Mouse (Mus musculus) thymus, adult 2 months (tissue): ENCODE results near the gene Pot1b. TPM values are rescaled to one million over a fixed set of nuclear protein-coding genes. Genes with fewer than 3 reads are reported as not detected.

Experiments used
- DNase-seq: peaks from one replicate; pipeline ENCODE4 v3.0.0; 2021
- H3K27ac ChIP-seq: fragments of 200-500 bp; 2 replicates; pipeline ENCODE4 v1.5.1; 2012; ENCODE audit warnings: low read length, control low read depth; ENCODE audit not compliant: control insufficient read depth, insufficient read depth
- H3K27me3 ChIP-seq: fragments of 200-500 bp; 2 replicates; pipeline ENCODE4 v1.6.1; 2012; ENCODE audit warnings: mild to moderate bottlenecking, low read length, moderate library complexity, mixed read lengths; ENCODE audit not compliant: control insufficient read depth, insufficient read depth
- H3K36me3 ChIP-seq: fragments of 200-500 bp; 2 replicates; pipeline ENCODE4 v1.6.1; 2012; ENCODE audit warnings: mild to moderate bottlenecking, low read length, moderate library complexity; ENCODE audit not compliant: control insufficient read depth, insufficient read depth
- H3K4me1 ChIP-seq: fragments of 200-500 bp; replicated peaks from 2 replicates; pipeline ENCODE4 v1.6.1; 2012; ENCODE audit warnings: low read length; ENCODE audit not compliant: control insufficient read depth, insufficient read depth
- H3K4me3 ChIP-seq: fragments of 200-500 bp; 2 replicates; pipeline ENCODE4 v1.5.1; 2012; ENCODE audit warnings: mild to moderate bottlenecking, low read length, control low read depth, moderate library complexity; ENCODE audit not compliant: control insufficient read depth, insufficient read depth
- CTCF ChIP-seq: fragments of 200-500 bp; IDR thresholded peaks from 2 replicates; pipeline ENCODE4 v1.5.1; 2012; ENCODE audit warnings: mild to moderate bottlenecking, control low read depth, low read length, moderate library complexity, borderline replicate concordance; ENCODE audit not compliant: control insufficient read depth, poor library complexity, insufficient read depth; ENCODE audit errors: extremely low read depth
- POLR2A ChIP-seq: fragments of 200-500 bp; IDR thresholded peaks from 2 replicates; pipeline ENCODE4 v1.6.1; 2012; ENCODE audit warnings: mild to moderate bottlenecking, low read length, control low read depth, moderate library complexity; ENCODE audit not compliant: control insufficient read depth, poor library complexity, insufficient read depth; ENCODE audit errors: extremely low read depth
- WGBS: fragments of 180-500 bp; shearing (Covaris S2); methylation state at CpG from one replicate; pipeline ENCODE4 v1.1.7; 2018; 5-methylcytosine and 5-hydroxymethylcytosine counted together
- polyA plus RNA-seq: library from polyadenylated mRNA; depleted of rRNA; stranded (reverse); fragments of >200 nt; gene quantifications from 2 replicates; pipeline ENCODE4 v1.2.3, GENCODE M21; 2012; rRNA removed

Pot1b gene
- polyA plus RNA-seq, 1 experiment, result 8.9 TPM

- DNase-seq, result no peak
- no peak overlapping the region for H3K4me3 ChIP-seq
- TF ChIP-seq CTCF (no peak), POLR2A (no peak)
- no peak overlapping the region for H3K27ac ChIP-seq
- H3K36me3 ChIP-seq, result peaks cover 18% of the 10 kb centered on the region
- 95% methylated on average over 5 of the region's 5 CpGs for WGBS
- no peaks in the 10 kb centered on the region for H3K4me1 ChIP-seq
- H3K27me3 ChIP-seq, result no peaks in the 10 kb centered on the region
Observed at GRCm38 (mm10) chr17:55702865-55703264, 9.6 kb downstream of the Pot1b start.

DNA sequence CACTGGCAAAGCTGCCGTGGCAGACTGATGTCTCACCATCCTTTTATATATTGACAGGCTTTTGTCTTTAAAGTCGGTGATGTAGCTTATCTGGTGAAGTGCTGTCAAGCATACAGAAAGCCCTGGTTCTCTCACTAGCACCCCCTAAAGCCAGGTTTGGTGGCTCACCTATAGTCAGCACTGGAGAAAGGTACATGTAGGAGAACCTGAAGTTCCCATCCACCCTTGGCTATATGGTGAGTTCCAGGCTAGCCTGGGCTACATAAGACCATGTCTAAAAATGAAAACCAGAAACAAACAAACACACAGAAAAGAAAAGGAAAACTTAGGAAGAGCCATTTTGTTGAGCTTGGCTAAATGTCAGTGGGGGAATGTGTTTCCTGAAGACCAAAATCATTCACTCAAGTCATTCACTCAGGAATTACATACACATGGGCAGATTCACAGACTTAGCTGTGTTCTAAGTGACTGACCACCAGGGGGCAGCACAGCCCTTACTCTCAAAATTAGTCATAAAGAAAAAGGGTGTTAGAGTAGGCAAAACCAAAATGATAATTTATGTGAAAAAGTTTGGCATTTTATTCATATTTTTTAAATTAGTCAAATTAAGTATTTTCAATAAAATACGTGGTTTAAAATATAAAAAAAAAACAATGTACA lies 10.1 kb downstream of the Pot1b start:
- TF ChIP-seq POLR2A, result no peak
- no peak for TF ChIP-seq CTCF
- no peak overlapping the region for H3K4me3 ChIP-seq
- H3K27ac ChIP-seq, result no peak overlapping the region
- no peaks in the 10 kb centered on the region for H3K27me3 ChIP-seq
- peak; percentile 77 for DNase-seq
- WGBS, result 69% methylated on average over 3 of the region's 3 CpGs
- H3K36me3 ChIP-seq, result peaks cover 24% of the 10 kb centered on the region
- no peaks in the 10 kb centered on the region for H3K4me1 ChIP-seq

DNA sequence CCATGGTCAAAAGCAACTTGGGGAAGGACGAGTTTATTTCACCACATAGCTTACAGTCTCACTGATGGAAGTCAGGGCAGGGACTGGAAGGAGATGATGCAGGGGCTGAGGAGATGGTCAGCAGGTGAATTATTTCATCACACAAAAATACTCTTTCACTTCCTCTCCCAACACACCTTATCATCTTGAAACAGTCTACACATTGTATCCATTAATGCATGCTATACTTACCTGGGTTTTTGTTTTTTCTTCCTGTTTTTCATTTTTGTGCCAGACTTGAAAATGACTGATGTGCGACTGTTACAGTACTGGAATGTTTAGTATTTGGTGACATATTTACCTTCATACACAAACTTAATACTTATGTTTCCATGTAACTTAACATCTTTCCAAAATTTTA lies 13.0 kb downstream of the Pot1b start:
- H3K27me3 ChIP-seq, result no peaks in the 10 kb centered on the region
- no peak overlapping the region for H3K27ac ChIP-seq
- WGBS, result 91% methylated on average over 2 of the region's 2 CpGs
- no peak for DNase-seq
- H3K4me3 ChIP-seq, result no peak overlapping the region
- peaks cover 30% of the 10 kb centered on the region for H3K36me3 ChIP-seq
- H3K4me1 ChIP-seq, result no peaks in the 10 kb centered on the region
- TF ChIP-seq CTCF (no peak), POLR2A (no peak)

DNA sequence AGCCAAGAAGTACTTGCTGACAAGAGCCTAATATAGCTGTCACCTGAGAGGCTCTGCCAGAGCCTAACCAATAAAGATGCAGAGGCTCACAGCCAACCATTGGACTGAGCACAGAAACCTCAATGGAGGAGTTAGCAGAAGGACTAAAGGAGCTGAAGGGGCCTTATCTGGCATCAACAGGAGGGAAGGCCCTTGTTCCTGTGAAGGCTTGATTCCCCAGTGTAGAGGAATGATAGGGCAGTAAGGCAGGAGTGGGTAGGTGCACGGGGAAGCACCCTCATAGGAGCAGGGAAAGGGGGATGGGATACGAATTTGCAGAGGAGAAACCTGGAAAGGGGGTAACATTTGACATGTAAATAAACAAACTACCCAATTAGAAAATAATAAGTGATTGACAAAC lies 51.3 kb downstream of the Pot1b start:
- H3K27ac ChIP-seq, result no peak overlapping the region
- TF ChIP-seq POLR2A (no peak), CTCF (no peak)
- WGBS, result 95% methylated on average over 2 of the region's 2 CpGs
- H3K27me3 ChIP-seq, result no peaks in the 10 kb centered on the region
- no peak for DNase-seq
- H3K4me1 ChIP-seq, result no peaks in the 10 kb centered on the region
- H3K4me3 ChIP-seq, result no peak overlapping the region
- peaks cover 5% of the 10 kb centered on the region; the same call in 1 of the 2 replicates for H3K36me3 ChIP-seq

GRCm38 (mm10) chr17:55625092-55625491 lies 87.3 kb downstream of the Pot1b start, which contains the start of gene Vmn2r118:
TSS of gene Vmn2r118 (minus strand) at chr17:55625192.
- H3K27ac ChIP-seq, result no peak within 1 kb of the TSS
- TF ChIP-seq CTCF (no peak), POLR2A (no peak)
- no peak for DNase-seq
- no peaks in the 10 kb centered on the region for H3K36me3 ChIP-seq
- no peaks in the 10 kb centered on the region for H3K4me1 ChIP-seq
- no peak within 1 kb of the TSS for H3K4me3 ChIP-seq
- 90% methylated on average over 3 of the region's 3 CpGs for WGBS
- H3K27me3 ChIP-seq, result no peaks in the 10 kb centered on the region

Other genes starting within 250 kb of the Pot1b start
- gene Vmn2r118, start 87.4 kb downstream of the Pot1b start, polyA plus RNA-seq, result not detected in 2 replicates
- gene Adgre4, start 37.4 kb upstream of the Pot1b start, polyA plus RNA-seq, result 1.2 and 1.3 TPM in 2 replicates
- 0.27 and 0.36 TPM in 2 replicates for gene Zfp119a, start 166.3 kb upstream of the Pot1b start, polyA plus RNA-seq
- gene Zfp959, start 179.5 kb upstream of the Pot1b start, polyA plus RNA-seq, result 1.6 and 1.9 TPM in 2 replicates
- gene Zfp119b, start 236.9 kb upstream of the Pot1b start, polyA plus RNA-seq, result 0.17 and 0.23 TPM in 2 replicates
- 24.5 and 25.9 TPM in 2 replicates for gene Ebi3, start 240.0 kb upstream of the Pot1b start, polyA plus RNA-seq
- gene Yju2, start 246.5 kb upstream of the Pot1b start, polyA plus RNA-seq, result 16.9 and 17.3 TPM in 2 replicates